Mouse (Mus musculus) brain, embryonic 14.5 days (tissue): ENCODE results near the gene Tmem219.

Experiments used
- CTCF ChIP-seq: fragments of 200-500 bp; IDR thresholded peaks from 2 replicates; pipeline ENCODE4 v1.5.1; 2012; ENCODE audit warnings: inconsistent platforms, mild to moderate bottlenecking, moderate library complexity, borderline replicate concordance; ENCODE audit not compliant: insufficient read depth, insufficient read length; ENCODE audit errors: extremely low read depth
- POLR2A ChIP-seq: fragments of 200-500 bp; IDR thresholded peaks from 2 replicates; pipeline ENCODE4 v1.6.1; 2012; ENCODE audit warnings: mild to moderate bottlenecking, inconsistent platforms, borderline replicate concordance; ENCODE audit not compliant: poor library complexity, insufficient read depth, insufficient read length, severe bottlenecking; ENCODE audit errors: extremely low read depth

GRCm38 (mm10) chr7:126851192-126851591 is 71.5 kb downstream of the Tmem219 start:
- TF ChIP-seq CTCF (no peak), POLR2A (no peak)
